Mouse (Mus musculus) 416B (cell line): ENCODE measurements around the gene Mmgt2.
A peak's percentile ranks its signal among the peaks of the same experiment; 100 is the strongest.

Source experiments
- DNase-seq: peaks from one replicate; pipeline ENCODE4 v3.0.0; 2011; ENCODE audit warnings: low read depth

Gene Mmgt2

GRCm38 (mm10) chr11:62648591-62649391 lies at the start of gene Mmgt2:
Mmgt2 (plus strand) TSS chr11:62648664.
- peak; percentile 90 for DNase-seq

DNA sequence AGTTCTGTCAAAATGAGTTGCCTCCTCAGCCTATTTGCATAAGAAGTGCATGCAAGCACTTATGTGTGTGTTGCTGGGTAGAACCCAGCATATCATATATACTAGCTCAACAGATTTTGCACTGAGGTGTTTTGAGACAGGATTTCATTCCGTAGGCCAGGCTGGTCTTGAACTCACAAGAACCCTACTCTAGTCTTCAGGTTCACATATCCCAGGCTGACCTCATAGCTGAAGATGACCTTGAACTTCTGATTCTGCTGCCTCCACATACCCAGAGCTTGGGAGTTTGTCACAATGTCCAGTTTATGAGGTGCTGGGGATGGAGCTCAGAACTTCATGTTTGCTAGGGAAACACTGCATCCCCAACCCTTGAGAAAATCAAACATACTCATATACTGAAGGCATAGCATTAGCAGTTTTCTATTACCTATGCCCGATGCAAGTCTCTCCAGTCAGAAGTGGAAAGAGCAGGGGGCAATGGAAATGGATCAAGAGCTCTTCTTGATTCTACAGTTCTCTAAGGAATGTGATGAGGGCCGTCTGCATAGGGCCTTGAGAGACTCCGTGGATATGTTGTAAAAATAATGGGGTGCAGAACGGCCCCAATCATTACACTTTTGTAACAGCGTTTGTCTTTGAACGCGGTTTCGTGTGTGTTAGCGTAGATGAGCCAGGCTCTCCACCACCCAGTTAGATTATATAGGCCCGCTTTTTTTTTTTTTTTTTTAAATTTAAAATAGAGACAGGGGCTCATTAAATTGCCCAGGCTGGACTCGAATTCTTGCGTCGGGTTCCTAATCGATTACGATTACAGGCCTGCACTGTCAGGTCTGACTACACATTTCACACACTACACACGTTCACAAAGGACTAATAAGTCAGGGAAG lies 46.5 kb upstream of the Mmgt2 start:
- no peak for DNase-seq

DNA sequence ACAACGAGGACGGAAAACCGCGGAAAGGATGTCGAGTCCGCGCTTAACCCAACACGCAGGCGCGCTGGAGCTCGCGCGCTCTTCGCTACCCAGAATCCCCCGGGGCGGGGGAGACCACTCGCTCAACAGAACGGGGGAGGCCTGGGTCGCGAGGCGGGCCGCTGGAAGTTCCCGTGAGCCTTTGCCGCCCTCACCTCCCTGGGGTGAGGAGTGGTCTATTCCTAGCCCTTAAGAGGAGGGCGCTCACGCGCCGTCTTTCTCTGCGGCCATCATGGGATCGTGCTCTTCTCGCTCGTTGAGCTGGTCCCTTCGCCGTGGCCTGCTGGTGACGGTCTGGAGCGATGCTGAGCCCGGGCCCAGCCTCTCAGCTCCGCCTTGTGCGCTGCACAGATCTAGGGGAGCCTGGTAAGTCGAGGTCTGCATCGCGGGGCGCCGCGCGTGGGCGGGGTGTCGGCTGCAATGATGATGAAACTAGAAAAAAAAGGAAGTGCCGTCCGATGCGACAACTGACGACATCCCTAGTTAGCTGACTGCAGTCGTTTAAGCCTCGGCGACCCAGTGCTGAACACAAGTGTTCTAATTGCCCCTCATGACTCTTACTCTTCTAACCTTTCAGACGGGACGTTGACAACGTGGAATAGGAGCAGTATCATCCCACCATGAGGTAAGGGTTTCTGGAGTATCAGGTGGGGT lies 45.7 kb upstream of the Mmgt2 start:
- peak; percentile 99 for DNase-seq

- DNase-seq = peak; percentile 80
Measured at GRCm38 (mm10) chr11:62603312-62604056, 45.0 kb upstream of the Mmgt2 start.

DNA sequence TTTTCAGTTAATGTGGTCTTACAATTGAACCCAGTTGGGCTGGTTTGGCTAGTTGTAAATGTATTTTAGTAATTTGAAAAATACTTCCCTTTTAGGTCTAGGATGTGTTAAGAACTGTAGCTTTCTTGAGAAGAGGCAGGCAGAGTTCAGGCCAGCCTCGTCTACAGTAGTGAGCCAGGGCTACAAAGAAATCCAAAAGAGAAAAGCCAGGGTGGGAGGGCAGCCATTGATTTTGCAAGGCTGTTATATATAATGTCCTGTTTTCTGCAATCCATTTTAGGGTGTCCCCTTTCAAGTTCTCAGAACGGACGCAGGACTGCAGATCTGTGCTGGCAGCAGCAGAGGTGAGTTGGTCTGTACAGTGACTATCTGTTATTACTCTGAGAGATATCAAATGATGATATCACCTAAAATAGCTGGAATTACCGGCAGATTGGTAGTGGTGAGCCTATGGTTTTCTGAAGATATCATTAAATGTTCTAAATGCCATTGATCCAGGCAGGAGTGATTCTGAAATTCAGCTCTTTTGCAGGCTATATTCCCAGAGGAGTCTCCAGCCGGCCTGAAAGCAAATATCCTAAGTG lies 44.2 kb upstream of the Mmgt2 start:
- DNase-seq = no peak

GRCm38 (mm10) chr11:62604886-62605618 lies 43.4 kb upstream of the Mmgt2 start:
- peak; percentile 43 for DNase-seq

DNA sequence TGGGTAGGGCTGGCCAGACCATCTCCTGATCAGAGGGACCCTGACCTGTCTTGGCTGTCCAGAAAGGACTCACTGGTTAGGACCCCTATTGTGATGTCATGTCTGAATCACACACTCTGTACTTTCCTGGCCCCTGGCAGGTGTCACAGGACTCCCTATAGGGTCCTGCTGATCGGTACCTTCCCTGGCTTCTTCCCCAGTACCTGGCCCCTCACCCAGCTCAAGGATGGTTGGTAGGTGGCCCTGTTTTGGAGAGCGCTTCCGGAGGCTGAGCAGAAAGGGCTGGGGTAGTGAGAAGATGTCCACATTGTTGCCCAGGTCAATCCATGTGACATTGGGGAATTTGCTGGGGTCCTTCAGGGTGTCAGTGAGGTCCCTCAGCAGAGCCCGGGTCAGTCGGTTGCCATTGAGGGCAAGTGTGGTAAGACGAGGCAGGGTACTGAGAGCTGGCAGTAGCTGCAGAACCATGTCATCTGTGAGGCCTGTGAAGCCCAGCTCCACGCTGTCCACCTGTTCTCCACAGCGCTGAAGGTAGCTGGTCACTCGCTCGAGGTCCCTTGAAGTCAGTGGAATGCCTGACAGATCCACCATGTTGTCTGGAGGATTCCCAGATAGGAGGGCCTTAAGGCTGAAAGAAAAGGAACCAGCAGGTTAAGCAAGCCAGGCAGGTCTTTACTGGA lies 42.7 kb upstream of the Mmgt2 start:
- DNase-seq = no peak

- DNase-seq = peak; percentile 70
Measured at GRCm38 (mm10) chr11:62606299-62607169, 41.9 kb upstream of the Mmgt2 start.

- peak; percentile 39 for DNase-seq
Measured at GRCm38 (mm10) chr11:62607170-62607951, 41.1 kb upstream of the Mmgt2 start.

DNA sequence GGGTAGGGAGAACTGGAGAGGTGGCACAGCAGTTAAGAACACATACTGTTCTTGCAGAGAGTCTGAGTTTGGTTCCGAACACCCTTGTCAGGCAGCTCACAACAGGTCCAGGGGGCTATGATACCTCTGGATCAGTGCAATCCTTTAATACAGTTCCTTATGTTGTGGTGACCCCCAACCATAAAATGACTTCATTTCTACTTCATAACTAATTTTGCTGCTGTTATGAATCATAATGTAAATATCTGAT lies 40.6 kb upstream of the Mmgt2 start:
- DNase-seq = no peak

DNA sequence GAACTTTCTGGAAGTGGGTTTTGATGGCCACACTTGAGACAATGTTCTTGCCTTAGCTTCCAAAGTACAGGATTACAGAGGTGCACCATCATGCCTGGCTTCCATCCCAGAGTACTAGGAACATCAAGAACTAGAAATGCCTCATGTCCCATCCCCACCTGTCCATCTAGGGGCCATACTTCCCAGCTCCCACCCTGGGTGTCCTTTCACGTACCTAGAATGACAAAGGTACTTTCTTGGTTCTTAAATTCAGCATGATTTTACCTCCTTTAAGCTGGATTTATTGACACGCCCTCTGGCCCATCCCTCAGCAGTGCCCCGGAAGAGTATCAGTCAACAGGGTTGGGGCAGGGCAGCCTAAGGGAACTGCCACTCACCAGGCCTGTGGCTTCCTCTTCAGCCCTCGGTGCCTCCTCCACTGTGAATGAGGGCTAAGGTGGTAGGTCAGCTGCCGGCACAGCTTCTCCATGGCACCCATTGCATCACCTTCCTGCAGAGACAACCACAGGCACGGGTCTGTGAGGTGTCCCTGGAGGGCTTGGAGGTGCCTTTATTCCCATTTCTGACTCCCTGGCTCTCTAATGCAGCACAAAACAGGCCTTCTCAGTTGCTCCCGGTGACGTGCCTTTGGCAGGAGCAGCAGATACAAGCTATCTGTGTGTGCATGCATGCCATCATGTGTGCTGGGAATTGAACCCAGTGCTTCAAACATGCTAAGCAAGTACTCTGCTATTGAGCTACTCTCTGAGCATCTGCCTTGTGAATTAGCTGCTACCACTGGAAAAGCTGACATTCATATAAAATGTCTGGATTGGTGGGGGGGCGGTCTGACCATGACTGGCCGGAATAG lies 39.4 kb upstream of the Mmgt2 start:
- peak; percentile 90 for DNase-seq

GRCm38 (mm10) chr11:62610304-62610703 lies 38.2 kb upstream of the Mmgt2 start:
- DNase-seq = no peak

- DNase-seq = no peak
Measured at GRCm38 (mm10) chr11:62612604-62613003, 35.9 kb upstream of the Mmgt2 start.

DNA sequence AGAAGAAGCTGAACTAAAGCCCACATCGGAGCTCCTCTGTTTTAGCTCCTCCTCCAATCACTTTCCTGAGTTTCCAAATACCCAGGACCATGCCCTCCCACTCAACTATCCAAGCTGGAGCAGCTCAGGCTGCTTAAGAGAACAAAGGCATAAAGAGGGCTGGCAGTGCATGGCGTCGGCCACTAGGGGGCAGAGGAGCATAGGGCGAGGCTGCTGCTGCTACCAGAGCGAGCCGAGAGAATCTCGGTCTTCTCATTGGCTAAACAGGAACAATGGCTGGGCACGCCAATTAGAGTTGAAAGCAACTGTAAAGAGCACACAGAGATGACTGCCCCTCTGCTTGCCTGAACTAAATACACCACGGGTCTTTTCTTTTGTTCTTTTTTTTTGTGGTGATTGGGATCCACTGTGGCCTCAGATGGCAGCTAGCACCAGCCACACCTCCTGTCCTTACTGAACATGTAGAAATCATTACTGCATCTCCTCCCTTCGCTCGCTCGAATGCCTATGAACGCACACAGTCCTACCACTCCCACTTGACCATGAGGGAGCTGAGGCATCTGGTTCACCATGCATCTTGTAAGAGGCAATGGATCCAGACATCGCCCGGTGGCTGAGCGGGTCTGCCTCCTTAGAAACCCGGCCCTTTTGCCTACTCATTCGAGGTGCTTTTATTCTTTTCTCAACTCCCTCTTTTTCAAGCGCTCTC lies 34.7 kb upstream of the Mmgt2 start:
- peak; percentile 90 for DNase-seq

- DNase-seq = no peak
Measured at GRCm38 (mm10) chr11:62614876-62615410, 33.5 kb upstream of the Mmgt2 start.

DNA sequence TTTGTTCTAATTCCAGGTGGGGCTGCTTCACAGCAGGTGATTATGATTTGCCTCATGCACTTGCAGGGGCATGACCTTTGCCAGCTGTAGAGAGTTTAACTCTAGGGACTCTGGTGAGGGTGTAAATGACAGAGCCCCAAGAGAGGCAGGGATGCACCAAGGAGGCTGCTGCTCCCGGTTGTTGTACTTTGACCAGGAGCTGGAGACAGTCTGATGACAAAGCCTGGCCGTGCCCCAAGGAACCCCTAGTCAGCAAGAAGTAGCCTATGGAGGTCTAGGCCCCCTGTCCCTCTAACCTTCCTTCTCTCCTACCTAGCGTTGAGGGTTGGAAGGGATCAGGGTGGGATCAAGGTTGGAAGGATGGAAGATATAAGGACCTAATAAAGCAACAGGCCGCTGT lies 33.0 kb upstream of the Mmgt2 start:
- no peak for DNase-seq

DNA sequence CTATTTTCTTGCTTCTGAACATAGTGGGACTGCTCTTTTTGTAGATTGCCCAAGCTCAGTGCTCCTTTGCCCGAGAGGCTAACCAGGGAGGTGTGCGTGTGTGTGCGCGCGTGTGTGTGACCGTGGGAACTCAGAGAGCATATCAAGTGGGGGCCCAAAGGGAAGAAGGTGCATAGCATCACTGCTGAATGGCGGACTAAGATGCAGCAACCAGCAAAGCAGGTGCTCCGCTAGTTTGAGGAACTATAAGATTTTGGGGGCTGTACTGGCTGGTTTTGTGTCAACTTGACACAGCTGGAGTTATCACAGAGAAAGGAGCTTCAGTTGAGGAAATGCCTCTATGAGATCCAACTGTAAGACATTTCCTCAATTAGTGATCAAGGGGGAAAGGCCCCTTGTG lies 27.4 kb upstream of the Mmgt2 start:
- no peak for DNase-seq
